Mouse (Mus musculus) lung, postnatal 36 days (tissue): Measurements from ENCODE around the gene Dgki.
A peak's percentile ranks its signal among the peaks of the same experiment; 100 is the strongest.

ENCODE experiments used
- DNase-seq: peaks from one replicate; pipeline ENCODE4 v3.0.0; 2022; ENCODE audit warnings: mixed read lengths

The Dgki gene

DNA sequence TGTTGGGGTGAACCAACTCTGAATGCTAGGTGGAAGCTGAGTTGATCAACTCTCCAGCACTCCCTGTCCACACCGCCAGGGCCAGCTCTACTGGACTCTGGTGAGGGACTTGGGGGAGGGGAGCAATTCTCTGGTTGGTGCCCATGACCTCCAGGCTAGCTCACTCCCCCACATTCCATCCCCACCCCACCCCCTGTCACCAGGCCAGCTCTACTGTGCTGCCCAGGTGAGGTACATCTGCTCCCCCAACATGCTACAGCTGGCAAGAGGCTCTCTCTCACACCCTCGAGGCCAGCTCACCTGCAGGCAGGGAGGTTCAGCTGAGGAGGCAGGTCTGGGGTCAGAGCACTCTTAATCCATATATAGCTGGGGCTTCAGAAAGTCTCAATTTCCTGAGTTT, 63.1 kb downstream of the Dgki start:
- no peak for DNase-seq

DNA sequence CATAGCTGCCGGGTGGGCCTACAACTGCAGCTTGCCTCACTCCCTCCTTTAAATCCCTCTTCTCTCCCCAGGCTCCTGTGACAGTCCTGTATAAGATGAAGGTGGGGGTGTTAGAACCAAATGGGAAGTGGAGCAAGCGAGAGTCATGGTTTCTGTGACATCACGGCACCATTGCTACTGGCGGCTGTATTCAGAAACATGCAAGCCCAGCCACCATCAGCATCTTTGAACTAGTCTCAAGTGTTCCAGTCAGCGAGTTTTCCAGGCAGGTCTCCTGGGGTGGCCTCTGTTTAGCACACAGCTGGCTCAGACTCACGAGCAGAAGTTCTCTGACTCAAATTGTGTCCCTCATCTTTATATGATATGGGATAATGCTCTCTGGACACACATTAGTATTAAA, 68.8 kb downstream of the Dgki start:
- DNase-seq, result no peak

DNA sequence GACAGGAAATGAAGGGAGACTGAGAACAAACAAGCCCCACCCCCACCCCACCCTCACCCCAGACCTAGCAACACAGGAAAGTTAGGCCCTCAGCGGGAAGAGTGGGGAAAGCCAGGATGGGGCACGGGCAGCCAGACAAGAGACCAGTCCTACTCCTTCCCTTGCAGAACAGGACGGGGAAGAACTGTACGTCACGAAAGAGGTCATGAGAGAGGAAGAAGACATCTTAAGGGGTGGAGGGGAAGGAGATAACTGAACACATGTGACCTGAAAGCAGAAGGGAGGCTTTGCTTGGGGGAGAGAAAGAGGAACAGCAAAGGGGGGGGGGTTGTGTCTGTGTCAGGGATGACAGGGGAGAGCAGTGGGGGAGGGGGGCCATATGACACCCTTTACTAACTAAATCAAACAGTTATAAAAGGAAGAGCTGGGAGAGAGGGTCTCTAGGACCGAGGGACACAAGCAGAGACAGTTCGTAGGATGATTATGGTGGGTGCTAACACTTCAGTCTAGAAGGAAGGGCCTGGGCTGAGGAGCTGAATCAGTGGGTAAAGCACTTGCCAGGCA, 77.0 kb downstream of the Dgki start:
- DNase-seq, result peak; percentile 9

DNA sequence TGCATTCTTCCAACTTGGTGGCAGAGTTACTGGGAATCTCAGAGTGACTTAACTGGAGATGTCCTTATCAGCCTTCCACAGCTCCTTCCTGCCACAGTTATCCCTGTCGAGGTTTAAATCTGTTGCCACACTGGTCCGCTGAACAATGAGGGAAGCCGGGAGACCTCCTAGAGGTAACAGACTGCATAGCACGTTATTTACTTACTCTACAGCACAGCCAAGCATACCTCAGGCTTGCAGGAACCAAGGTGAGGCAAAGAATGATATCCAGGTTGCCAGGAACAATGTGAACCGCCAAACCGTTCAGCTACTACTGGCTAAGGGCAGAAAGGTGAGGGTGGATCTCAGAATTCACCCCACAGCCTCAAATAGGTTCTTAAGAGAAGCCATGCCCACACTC, 78.0 kb downstream of the Dgki start:
- DNase-seq, result no peak

DNA sequence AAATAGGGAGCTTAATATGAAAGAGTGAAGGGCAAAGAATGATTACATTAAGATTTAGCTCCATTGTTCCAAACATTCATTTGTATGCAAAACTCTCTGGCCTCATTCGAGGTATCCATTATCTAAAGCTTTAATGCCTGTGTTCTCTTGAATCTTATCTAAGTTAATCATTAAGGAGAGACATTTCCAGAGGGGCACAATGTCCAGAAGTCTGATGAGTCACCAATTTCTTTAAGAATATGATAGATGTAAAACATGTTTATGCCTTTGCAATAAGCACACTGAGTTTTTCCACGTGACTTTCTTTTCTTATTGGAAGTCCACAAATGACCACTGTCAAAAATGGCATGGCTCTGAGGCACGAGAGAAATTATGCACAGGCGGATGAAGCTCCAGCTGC, 80.9 kb downstream of the Dgki start:
- no peak for DNase-seq

DNA sequence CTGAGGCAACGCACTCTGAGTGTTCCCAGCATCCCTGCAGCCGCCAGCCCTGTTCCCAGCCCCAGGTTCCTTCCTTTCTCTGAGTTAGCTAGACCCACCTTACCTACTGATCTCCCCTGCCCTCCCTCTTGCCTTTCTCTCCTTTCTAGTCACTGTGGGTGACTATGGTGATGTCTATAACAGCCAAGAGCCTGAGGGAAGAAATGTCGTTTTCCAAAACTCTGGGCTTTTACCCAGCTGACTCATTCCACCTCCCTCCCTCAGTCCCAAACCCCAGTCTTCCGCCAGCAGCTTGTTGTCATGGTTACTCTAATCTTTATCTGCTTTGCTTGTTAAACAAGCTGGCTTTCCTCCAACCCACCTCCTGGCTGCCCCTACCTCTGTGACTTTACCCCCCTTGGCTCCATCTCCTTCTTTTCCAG, 83.6 kb downstream of the Dgki start:
- no peak for DNase-seq

DNA sequence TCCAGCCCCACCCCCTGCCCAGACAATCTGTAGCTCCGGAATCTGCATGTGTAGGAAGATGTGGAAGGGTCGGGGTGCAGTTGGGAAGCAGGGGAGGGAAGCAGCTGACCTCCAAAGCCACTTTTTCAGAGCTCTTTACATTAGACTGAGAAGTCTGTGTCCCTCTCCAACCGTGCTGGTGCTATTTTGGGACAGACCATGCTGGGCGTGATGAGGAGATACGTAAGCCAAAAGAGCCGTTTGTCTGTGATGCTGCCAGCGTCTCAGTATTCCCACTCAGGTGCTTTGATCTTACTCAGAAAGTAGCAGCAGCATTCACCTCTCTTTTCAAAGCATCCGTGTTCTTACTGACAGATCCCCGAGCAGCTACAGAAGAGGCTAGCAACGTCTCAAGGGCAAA, 84.3 kb downstream of the Dgki start:
- DNase-seq, result no peak

DNA sequence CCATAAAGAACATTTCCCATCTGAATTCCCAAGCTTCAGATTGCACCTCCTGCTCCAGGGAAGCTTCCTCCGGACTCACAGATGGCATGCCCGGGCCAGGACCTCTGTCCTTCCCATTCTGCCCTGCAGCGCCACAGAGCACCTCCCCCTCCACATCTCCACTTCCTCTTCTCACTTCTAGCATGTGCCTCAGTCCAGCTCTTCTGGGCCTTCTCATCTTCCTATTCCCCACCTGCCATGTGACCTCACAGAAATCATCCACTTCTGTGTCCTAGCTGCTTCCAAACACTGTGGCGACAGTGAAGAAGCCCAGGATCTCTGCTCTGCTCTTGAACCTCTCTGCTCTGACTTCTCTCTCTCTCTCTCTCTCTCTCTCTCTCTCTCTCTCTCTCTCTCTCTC, 87.1 kb downstream of the Dgki start:
- DNase-seq, result peak; percentile 24

DNA sequence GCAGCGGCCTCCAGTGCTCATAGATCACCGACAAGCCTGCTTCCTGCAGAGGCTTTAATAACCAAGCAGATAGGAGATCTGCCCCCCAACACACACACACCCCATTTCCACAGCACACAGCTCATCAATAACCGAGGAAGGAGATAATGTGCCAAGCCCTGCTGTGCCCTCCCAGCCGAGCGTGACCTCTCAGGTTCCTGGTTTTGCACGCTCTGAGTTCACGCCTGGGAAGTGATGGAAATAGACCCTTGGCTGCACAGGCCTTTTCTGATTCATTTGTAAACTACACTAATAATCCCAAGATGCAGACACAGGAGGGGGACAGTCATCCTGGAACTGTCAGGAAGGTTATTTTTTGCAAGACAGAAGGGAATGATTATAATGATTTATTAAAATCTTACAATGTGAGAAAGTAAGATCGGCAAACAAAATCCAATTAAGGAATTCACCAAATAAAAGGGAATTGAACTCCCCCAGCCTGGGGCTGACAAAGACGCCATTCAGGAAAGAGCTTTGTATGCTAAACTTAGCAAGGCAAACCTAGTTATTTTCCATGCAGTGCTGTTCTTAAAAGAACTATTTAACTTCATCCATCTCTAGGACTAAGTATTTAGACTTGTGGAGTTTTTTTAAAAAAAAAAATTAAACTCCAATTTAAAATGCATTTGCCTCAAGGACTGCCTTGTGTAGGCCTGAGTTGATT, 88.3 kb downstream of the Dgki start:
- DNase-seq, result no peak

DNA sequence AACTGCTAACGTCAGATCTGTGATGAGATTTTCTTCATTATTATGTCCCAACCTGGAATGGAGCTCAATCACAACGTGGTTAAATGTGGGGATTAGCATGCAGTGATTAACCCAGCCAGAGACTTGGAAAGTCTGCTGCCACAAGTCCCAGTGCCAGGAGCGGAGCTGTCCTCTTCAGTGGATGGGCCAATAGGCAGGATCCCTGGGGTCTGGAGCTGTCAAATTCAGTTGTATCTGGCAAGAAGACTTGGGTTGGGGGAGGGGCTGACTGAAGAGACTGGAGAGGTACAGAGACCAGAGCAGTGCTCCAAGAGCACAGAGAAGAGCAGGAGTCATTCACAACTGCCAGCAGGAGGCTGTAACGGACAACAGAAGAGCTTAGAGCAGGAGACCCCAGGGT, 97.1 kb downstream of the Dgki start:
- DNase-seq, result no peak

DNA sequence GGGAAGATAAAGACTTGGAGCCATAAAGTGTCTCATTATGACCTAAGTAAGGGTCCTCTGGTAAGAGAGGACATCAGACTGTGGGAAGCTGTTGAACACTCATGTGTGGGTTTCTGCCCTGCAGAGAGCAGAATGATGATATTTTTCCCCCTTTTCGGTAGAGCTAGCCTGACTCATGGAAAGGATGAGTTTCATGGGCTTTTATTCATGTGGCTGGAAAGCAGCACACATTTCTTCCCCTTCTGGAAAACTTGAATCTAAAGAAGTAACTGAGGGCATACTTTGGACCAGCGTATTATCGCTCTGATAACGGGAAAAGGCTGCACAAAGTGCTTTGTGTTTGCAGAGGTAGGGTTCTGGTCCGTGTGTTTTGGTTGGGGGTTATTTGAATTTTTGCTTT, 99.1 kb downstream of the Dgki start:
- DNase-seq, result no peak

DNA sequence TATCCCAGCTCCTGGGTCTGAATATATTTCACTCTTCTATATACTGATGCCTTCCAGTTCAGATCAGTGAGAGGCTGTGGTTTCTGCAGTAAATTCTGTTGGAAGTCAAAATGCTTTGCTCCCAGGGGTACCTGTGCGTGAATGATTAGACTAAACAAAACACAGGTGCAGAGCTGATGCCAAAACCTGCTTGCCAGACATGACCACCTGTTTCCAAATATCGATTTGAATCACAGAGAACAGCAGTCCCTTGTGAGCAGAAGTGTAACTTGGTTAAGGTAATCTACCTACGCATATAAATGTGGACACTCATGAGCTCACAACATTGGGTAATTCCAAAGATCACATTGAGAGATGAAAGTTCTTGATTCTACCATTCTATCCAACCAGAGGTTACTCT, 100.5 kb downstream of the Dgki start:
- DNase-seq, result no peak

DNA sequence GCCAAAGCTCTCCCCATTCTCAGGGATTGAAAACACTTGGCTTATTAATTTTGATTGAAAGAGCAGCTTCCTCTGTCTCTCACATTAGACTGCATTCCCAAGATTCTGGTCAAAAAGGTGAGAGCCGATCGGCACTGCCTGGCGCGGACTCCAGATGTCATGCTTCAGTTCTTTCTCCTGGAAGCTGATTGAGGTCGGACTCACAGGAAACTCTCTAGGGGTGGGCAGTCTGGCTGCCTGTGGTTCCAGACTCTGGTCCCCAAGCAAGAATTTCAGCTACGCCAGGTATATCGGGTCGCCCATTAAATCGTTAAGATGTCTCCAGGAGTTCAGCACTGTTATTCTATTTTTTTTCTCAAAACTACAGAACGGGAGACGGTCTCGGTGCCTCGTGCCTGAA, 102.2 kb downstream of the Dgki start:
- no peak for DNase-seq

DNA sequence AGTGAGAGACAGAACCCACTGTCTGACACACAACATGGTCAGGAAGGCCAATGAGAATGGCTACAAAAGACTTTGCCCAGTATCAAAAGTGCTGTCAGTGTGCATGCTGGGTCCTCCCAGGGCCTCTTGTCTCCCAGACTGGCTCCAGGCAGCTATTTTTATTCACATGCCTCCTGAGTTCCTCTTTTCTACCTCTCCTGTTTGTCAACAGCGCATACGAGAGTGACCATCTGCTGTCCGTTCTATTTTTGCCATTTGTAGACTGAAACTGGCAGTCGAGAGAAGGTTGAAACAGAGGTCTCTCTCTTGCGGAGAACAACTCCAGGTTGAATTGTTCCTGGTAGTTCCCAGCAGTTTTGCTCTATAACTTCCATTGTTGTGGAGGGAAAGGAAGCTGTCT, 103.1 kb downstream of the Dgki start:
- DNase-seq, result no peak

DNA sequence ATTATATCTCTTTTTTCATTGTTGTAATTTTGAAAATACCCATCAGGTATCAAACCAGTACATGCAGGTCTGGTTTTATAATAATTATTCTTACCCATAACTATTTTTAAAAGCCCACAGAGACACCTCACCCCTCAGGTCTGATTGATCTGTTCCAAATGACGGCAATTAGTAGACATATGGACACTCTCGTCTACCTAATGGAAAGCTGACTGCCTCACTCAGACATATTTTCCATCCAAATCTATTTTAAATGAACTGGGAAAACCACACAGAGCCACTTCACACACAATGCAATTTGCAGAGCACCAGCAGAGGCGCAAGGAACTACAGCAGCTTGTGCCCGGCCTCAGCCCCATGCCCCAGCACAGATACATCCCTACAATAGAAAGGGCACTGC, 104.2 kb downstream of the Dgki start:
- no peak for DNase-seq

DNA sequence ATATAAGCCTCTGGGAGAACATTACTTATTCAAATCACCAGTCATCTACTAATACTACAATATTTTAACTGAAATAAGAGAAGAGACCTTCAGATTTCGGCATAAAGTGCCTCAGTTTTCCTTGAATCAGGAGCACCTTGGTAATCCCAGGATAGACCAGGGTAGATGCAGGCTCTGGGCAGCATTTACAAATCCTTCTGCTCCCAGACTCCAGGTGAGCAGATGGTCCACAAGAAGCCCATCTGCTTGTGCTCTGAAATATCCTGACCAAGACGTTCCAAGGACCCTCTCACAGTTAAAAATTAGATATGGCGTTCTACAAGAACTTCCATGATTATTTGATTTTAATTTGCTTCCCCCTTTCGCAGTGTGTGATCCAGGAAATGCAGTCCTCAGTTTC, 118.0 kb downstream of the Dgki start:
- DNase-seq, result no peak

DNA sequence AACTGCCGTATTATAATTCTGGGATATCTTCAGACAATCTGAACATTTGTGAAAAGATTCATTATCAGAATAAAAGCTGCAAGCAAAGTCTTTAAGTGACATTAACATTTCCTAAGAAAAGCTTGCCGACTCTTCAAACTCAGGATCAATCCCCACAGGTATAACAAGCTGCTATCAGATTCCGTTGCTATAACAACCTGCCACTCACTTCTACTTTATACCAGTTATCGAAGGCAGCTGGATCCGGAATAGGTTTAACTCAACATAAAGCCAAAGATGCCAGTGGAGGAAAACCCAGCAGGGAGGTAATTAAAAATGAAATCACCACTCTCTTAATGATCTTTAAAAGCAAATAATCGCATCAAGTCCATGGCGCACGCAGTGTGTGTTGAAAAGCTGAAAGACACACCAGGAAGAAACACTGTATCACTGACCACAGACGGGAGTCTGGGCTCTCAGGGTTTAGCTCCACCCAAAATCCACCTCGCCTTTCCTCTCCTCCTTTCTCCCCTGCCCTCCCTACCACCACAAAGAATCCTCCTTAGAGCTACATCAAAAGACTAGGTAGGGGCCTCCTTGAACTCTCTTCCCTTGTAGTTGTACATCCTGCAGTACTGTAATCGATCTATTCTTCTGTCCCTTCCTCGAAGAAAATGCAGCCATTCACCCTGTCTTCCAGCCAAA, 128.7 kb downstream of the Dgki start:
- DNase-seq, result no peak

DNA sequence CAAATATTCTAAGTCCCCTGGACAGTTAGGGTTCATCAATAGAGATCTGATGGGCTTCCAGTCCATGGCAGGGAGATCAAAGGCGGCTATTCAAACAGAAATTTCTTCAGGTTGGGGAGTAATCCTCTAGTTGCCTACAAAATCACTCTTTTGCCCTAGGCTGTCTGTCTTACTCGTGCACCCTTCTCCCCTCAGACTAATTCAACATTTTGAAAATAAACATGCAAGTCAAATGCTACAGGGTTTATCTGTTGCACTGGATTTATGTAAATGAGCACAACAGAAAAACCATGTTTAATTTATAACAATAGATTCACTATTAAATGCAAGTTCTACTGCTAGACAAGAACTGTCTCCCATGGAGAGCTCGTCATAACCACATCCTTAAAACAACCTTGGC, 141.1 kb downstream of the Dgki start:
- DNase-seq, result no peak

DNA sequence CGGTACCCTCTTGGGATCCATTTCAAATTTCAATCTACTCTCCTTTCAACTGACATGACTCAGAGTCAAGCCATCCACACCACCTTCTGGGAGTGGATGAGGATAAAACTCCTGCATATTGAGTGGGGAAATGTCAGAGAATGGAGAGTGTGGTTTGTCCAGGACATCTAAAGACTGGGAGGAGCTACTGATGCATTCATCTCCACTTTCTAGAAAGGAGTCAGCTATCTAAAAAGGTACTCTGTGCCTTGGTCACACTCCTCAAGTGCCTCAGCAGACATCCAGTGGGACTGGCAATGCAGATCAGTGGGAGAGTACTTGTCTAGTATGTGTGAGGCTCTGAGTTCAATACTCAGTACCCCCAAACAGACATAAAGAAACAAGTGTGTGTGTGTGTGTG, 145.9 kb downstream of the Dgki start:
- no peak for DNase-seq

DNA sequence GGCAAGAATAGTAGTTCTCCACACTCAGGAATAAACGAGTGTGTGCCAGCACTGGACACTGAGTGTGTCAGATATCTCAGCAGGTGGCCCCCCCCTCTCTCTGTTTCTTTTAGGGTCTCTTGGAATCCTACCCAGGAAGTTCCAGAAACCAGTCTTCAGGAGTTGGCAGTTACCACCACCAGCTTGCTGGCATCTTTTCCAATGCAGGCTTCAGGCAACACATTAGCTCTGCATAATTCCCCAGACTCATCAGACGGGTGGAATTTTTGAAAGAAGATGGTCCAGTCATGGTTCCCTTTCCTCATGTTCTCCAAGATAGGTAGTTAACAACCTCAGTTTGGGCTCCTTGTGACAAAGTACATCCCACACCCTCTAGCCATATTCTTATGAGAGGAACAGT, 149.5 kb downstream of the Dgki start:
- DNase-seq, result no peak

DNA sequence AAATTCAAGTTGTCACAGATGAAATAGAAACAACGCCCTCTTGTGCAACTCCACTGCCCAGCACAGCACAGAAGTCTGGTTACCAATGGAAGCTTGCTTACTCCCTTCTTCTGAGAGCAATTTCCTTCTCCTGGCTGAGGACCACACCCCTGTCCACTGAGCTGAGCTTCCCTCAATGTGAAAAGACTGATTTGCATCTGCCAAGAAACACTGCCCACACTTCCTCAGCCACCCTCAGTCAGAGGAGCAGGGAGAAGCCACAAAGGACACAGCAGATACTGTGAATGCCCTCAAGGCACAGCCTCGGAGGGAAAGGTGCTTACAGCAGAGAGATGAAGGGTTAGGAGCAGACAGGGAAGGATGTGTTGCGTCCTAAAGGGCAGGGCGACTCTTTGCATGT, 149.9 kb downstream of the Dgki start:
- peak; percentile 4 for DNase-seq

DNA sequence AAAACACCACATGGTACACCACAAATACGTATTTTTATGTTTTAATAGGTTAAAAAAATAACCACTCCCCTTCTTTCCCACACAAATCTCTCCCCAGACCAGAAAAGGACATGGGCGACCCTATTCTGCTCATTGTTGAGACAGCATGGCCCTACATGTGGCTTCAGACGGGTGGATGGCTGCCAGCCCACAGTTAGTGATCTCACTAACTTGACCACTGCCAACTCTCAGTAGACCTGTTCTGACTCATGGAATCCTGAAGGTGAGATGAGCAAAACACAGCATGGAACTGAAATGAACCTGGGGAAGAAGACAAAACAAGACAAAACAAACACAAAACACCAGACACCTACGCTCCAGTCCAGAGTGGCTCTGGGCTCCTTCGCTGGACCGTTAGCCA, 150.8 kb downstream of the Dgki start:
- DNase-seq, result no peak

DNA sequence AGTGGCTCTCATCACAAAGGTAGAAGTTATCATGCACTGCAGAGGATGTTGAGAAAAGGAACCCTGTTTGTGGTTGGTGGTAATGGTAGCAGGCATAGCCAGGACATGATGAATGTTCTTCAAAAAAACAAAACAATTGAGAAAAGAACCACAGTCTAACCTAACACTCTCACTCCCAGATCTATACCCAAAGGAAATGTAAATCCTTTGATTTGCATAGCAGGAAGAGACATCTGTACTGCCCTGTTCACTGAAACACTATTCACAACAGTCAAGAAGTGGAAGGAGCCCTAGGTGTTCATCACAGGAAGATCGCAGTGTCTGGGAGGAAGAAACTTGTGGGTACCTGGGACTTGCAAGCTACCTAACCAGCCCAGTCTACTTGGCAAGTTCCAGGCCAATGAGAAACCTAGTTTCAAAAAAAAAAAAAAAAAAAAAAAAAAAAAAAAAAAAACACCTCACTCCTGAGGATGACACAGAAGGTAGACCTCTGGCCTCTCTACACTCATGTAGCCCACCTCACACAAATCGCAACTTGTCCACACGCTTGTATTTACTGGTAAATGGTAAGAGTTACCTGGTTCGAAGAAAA, 152.5 kb downstream of the Dgki start:
- no peak for DNase-seq

DNA sequence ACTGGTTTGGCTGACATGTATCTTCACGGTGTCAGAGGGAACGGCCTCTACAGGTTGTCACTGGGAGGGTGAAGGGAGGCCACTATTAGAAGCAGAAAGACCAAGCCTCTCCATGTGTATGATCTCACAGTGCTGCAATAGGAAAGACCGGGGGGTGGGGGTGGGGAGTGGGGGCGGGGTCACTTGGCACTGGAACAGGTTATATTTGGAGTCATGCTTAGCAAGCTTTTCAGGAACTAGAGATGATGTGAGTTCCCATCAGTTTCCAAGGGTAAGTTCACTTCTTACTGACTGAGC, 156.2 kb downstream of the Dgki start:
- DNase-seq, result no peak
